Mouse (Mus musculus) liver, embryonic 11.5 days (tissue): ENCODE measurements around the gene Cdh18. TPM values are rescaled to one million over a fixed set of nuclear protein-coding genes. Genes with fewer than 3 reads are reported as not detected.
"Not testable (repeated sequence)": the region's sequence is repeated elsewhere in the genome, so short reads cannot be mapped to it uniquely, and the experiment has no call there.

Source experiments
- ATAC-seq: fragments of 200-750 bp; cut with Nextera tagmentation; replicated peaks from 2 replicates; pipeline ENCODE4 v1.8.0; 2017; ENCODE audit warnings: moderate number of reproducible peaks, mild to moderate bottlenecking, moderate TSS enrichment, moderate library complexity; ENCODE audit not compliant: low FRiP score
- DNase-seq: peaks from one replicate; pipeline ENCODE4 v3.0.0-alpha.2; 2017; ENCODE audit warnings: low spot score
- H3K27ac ChIP-seq: fragments of 300-500 bp; sonication (generic); 2 replicates; pipeline ENCODE4 v1.5.1; 2014; ENCODE audit warnings: mild to moderate bottlenecking, low read depth, low read length, control low read depth
- H3K27me3 ChIP-seq: fragments of 300-500 bp; sonication (generic); replicated peaks from 2 replicates; pipeline ENCODE4 v1.6.1; 2014; ENCODE audit warnings: low read length, mixed read lengths; ENCODE audit not compliant: control insufficient read depth, insufficient read depth
- H3K36me3 ChIP-seq: fragments of 300-500 bp; sonication (generic); 2 replicates; pipeline ENCODE4 v1.6.1; 2014; ENCODE audit warnings: mild to moderate bottlenecking, low read length, moderate library complexity, mixed read lengths; ENCODE audit not compliant: control insufficient read depth, insufficient read depth
- H3K4me1 ChIP-seq: fragments of 300-500 bp; sonication (generic); replicated peaks from 2 replicates; pipeline ENCODE4 v1.6.1; 2014; ENCODE audit warnings: low read length, mixed read lengths; ENCODE audit not compliant: control insufficient read depth, insufficient read depth
- H3K4me2 ChIP-seq: fragments of 300-500 bp; sonication (generic); 2 replicates; pipeline ENCODE4 v1.6.1; 2014; ENCODE audit warnings: mild to moderate bottlenecking, control low read depth, moderate library complexity
- H3K4me3 ChIP-seq: fragments of 300-500 bp; sonication (generic); 2 replicates; pipeline ENCODE4 v1.5.1; 2014; ENCODE audit warnings: low read depth, low read length, control low read depth
- H3K9ac ChIP-seq: fragments of 300-500 bp; sonication (generic); 2 replicates; pipeline ENCODE4 v1.6.1; 2014; ENCODE audit warnings: low read depth, low read length, control low read depth
- H3K9me3 ChIP-seq: fragments of 300-500 bp; sonication (generic); 2 replicates; pipeline ENCODE4 v1.6.1; 2016; ENCODE audit warnings: low read length, inconsistent platforms, mixed read lengths; ENCODE audit not compliant: control insufficient read depth
- WGBS: fragments of 180-500 bp; shearing (Covaris S2); extraction: QIAGEN DNeasy Blood & Tissue Kit; methylation state at CpG from one replicate; pipeline ENCODE4 v1.1.7; 2014; 5-methylcytosine and 5-hydroxymethylcytosine counted together
- polyA plus RNA-seq: library from polyadenylated mRNA; unstranded; fragments of >200 nt; fragmentation: Nextera tagmentation; extraction: Ambion mirVana; gene quantifications from 2 replicates; pipeline ENCODE4 v1.2.1, GENCODE M21; 2014

The Cdh18 gene
- polyA plus RNA-seq, 1 experiment from 2014 or later: 0.14 TPM

DNA sequence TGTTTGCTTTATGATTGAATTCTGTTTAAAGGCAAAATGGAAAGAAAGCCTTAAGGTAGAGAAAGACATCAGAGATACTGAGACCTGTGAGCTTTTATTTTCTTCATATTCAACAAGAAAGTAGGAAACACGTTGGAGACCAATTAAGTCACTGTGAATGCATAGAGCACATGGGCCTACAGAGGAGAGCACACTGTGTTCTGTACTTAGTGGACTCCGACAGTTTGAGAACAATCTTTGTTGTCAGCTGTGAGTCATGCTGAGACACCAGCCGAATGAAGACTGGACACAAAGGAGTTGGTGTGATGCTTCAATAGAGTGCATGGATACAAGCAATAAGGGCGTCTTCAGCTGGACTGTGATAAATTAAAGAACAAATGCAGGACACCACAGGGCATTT is 791.5 kb downstream of the Cdh18 start:
- not testable (repeated sequence) for H3K36me3 ChIP-seq, ATAC-seq, H3K4me3 ChIP-seq, H3K27ac ChIP-seq, H3K9me3 ChIP-seq, H3K9ac ChIP-seq, H3K4me1 ChIP-seq, DNase-seq, H3K4me2 ChIP-seq, H3K27me3 ChIP-seq
- WGBS: no CpG with 5 or more reads among the region's 4 CpGs

DNA sequence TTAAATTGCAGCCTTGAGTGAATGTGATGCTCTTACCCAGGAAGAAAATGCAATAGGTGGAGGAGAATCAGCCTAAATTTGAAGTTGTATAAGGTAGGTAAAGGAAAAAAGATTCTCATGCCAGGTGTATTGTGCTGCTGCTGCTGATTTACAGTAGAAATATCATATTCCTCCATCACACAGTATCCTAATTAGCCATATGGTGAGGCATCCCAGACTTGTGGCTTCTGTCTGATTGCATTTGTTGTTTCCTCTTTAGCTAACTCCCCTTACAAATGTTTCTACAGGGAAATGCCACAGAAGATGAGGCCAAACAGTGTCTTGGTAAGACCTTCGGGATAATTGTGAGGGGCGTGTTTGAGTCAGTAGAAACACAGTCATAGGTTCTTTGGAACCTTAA is 802.3 kb downstream of the Cdh18 start:
- H3K9me3 ChIP-seq: no peaks in the 10 kb centered on the region
- DNase-seq: no peak
- no peak overlapping the region for H3K9ac ChIP-seq
- no peaks in the 10 kb centered on the region for H3K36me3 ChIP-seq
- no peak for ATAC-seq
- no peak overlapping the region for H3K4me3 ChIP-seq
- no peak overlapping the region for H3K27ac ChIP-seq
- no peaks in the 10 kb centered on the region for H3K4me1 ChIP-seq
- H3K4me2 ChIP-seq: no peak overlapping the region
- WGBS: 67% methylated on average over 2 of the region's 2 CpGs
- H3K27me3 ChIP-seq: no peaks in the 10 kb centered on the region

DNA sequence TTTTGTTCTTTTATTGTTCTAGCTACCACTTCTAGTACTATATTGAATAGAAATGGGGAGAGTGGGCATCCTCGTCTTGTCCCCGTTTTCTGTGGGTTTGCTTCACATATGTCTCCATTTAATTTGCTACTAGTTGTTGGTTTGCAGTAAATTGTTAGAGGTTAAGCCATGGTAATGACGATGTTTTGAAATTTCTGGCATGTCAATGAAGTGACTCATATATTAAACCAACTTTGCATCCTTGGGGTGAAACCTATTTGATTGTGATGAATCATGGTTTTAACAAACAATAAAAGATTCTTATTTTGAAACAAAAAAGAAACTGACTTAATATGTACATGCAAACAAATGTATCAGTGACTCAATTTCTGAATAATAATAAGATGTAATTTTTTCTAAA is 817.5 kb downstream of the Cdh18 start:
- Histone ChIP-seq H3K27ac (no peak overlapping the region), H3K4me2 (no peak overlapping the region), H3K9ac (no peak overlapping the region), H3K9me3 (no peaks in the 10 kb centered on the region), H3K4me1 (no peaks in the 10 kb centered on the region), H3K36me3 (no peaks in the 10 kb centered on the region), H3K4me3 (no peak overlapping the region), H3K27me3 (no peaks in the 10 kb centered on the region)
- 83% methylated on average over 3 of the region's 3 CpGs for WGBS
- ATAC-seq (no peak), DNase-seq (no peak)

DNA sequence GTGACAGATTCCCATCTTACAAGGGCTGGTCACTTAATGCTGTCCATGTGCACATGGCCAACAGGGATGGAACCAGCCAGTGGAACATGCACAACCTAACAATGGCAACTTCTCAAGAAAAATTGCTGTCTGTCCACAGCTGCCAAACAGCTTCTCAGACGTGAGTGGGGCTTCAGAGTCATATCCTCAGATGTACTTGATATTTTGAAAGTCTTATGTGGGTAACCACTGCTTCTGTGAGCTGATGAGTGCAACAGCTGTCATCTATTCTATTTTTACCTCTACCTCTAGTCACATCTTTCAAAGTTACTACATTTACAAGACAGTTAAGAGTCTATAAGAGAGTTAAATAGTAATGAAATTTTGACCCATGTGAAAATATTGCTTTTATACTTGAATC is 818.9 kb downstream of the Cdh18 start:
- DNase-seq: no peak
- Histone ChIP-seq H3K4me3 (no peak overlapping the region), H3K9me3 (no peaks in the 10 kb centered on the region), H3K4me1 (no peaks in the 10 kb centered on the region), H3K9ac (no peak overlapping the region), H3K27me3 (no peaks in the 10 kb centered on the region), H3K27ac (no peak overlapping the region), H3K4me2 (no peak overlapping the region), H3K36me3 (no peaks in the 10 kb centered on the region)
- ATAC-seq: no peak
- 45% methylated on average over 1 of the region's 1 CpGs for WGBS

DNA sequence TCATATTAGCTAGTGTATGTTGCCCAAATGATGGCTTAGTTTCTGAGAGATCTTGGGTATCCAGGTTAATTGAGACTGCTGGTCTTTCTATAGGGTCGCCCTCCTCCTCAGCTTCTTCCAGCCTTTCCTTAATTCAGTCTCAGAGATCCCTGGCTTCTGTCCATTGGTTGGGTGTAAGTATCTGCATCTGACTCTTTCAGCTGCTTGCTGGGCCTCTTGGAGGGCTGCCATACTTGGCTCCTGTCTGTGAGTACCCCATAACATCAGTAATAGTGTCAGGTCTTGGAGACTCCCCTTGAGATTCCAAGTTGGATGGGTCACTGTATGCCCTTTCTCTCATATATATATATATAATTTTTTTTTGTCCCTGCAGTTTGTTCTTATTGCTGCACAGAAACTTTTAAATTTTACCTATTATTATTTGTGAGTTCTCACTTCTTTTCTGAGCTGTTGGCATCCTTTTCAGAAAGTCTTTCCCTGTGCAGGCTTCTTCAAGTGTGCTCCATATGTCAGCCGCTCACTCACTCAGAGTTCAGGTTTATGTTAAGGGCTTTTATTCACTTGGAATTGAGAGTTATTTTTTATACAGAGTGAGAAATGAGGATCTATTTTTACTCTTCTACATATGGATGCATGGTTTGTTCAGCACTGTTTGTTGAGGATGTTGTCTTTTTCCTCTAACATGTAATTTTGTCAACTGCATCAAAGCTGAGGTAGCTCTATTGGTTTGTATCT is 829.4 kb downstream of the Cdh18 start:
- H3K9ac ChIP-seq: no peak overlapping the region
- no peak overlapping the region for H3K27ac ChIP-seq
- H3K4me2 ChIP-seq: no peak overlapping the region
- no peaks in the 10 kb centered on the region for H3K27me3 ChIP-seq
- H3K36me3 ChIP-seq: no peaks in the 10 kb centered on the region
- no peaks in the 10 kb centered on the region for H3K9me3 ChIP-seq
- no peak overlapping the region for H3K4me3 ChIP-seq
- DNase-seq (no peak), ATAC-seq (no peak)
- no peaks in the 10 kb centered on the region for H3K4me1 ChIP-seq
- 91% methylated on average over 2 of the region's 2 CpGs for WGBS

DNA sequence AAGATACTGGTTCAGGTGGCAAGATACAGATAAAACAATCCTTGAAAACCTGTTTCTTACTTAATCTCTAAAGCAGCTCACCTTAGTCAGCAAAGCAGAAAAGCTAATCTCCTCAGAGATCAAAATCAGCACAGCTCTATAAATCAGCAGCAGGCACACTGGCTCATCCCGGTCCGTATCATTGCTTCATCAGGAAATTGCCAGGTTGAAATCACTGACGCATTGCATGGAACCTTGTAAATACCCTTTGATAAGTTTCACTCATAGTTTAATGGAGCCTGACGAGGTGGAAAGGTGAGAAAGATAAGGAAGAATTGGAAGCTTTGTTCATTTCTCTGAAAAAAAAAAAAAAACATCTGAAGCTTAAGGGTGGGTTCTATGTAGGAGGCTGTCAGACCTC is 837.0 kb downstream of the Cdh18 start:
- no peak overlapping the region for H3K4me2 ChIP-seq
- H3K27ac ChIP-seq: no peak overlapping the region
- H3K27me3 ChIP-seq: no peaks in the 10 kb centered on the region
- H3K4me1 ChIP-seq: no peaks in the 10 kb centered on the region
- 68% methylated on average over 4 of the region's 4 CpGs for WGBS
- no peak overlapping the region for H3K9ac ChIP-seq
- no peak overlapping the region for H3K4me3 ChIP-seq
- no peaks in the 10 kb centered on the region for H3K36me3 ChIP-seq
- no peaks in the 10 kb centered on the region for H3K9me3 ChIP-seq
- ATAC-seq (no peak), DNase-seq (no peak)

DNA sequence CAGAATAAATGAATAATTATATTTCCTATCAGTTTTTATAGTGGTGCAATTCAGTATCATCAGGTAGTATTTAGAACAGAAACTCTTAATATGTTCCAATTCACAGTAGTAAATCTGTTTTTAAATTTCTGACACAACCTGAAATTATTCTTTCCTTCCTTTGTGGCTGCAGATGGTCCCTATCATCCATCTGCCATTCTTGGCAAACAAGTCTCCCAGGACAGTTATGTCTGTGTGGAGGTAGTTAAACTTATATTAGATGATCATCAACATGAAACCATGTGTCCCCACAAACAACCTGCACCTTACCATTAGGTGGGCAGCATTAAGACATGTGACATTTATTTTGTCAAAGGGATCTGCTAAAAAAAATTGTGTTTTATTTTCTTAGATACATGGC is 847.8 kb downstream of the Cdh18 start:
- Histone ChIP-seq H3K9ac (no peak overlapping the region), H3K4me2 (no peak overlapping the region), H3K4me1 (no peaks in the 10 kb centered on the region), H3K9me3 (no peaks in the 10 kb centered on the region), H3K27ac (no peak overlapping the region), H3K36me3 (no peaks in the 10 kb centered on the region), H3K27me3 (no peaks in the 10 kb centered on the region), H3K4me3 (no peak overlapping the region)
- no peak for DNase-seq
- no peak for ATAC-seq

DNA sequence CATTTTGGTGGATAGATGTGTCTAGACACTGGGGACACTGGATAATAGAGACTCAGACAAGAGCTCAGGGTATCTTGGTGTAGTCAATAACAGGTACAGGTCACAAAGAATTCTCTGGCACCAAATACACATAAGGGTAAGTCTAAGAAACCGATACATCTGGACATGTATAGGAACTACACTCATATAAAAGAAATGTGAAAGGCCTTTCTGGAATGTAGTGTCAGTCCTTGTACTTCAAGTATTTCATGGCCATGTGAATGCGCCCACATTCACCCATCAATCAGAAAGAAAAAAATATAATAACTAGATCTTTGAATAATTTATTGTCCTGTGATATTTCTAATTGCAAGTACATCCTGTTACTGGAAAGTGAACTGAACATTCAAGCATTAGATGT is 855.0 kb downstream of the Cdh18 start:
- Histone ChIP-seq H3K9me3 (no peaks in the 10 kb centered on the region), H3K27ac (no peak overlapping the region), H3K27me3 (no peaks in the 10 kb centered on the region), H3K36me3 (no peaks in the 10 kb centered on the region), H3K4me2 (no peak overlapping the region), H3K4me3 (no peak overlapping the region), H3K4me1 (no peaks in the 10 kb centered on the region), H3K9ac (no peak overlapping the region)
- 80% methylated on average over 2 of the region's 2 CpGs for WGBS
- ATAC-seq (no peak), DNase-seq (no peak)

DNA sequence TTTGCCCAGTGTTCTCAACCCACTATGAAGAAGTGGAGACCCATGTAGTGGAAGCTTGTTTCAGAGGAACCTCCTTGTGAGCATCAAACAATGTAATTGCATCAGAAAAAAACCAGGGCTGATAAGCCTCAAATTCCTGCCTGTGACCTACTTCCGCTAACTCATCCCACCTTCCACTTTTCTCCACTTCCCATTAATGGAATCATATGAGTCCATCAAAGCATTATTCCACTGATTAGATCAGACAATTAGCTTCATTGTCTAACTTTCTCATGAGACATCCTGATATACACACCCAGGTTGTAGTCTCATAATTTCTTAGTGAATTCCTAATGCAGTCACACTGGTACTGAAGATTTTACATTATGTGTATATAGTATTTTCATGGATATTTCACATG is 859.4 kb downstream of the Cdh18 start:
- no peak for DNase-seq
- H3K27ac ChIP-seq: no peak overlapping the region
- no peak overlapping the region for H3K4me3 ChIP-seq
- no peaks in the 10 kb centered on the region for H3K9me3 ChIP-seq
- H3K4me1 ChIP-seq: no peaks in the 10 kb centered on the region
- no peaks in the 10 kb centered on the region for H3K27me3 ChIP-seq
- no peak overlapping the region for H3K4me2 ChIP-seq
- 78% methylated on average over 1 of the region's 1 CpGs for WGBS
- H3K9ac ChIP-seq: no peak overlapping the region
- H3K36me3 ChIP-seq: no peaks in the 10 kb centered on the region
- ATAC-seq: no peak
